Mouse (Mus musculus): ENCODE measurements around the gene Kcns3.

- TF ChIP-seq CTCF (IDR thresholded peaks at IDR 0.05; ENCODE audit: control insufficient read depth, insufficient read depth, insufficient replicate concordance, low read depth, low read length): no peak
- TF ChIP-seq POLR2A (IDR thresholded peaks at IDR 0.05; ENCODE audit: control insufficient read depth, low read depth, low read length): no peak
Observed at GRCm38 (mm10) chr12:11086866-11087265, 64.0 kb downstream of the Kcns3 start.

All from testis, adult 2 months (tissue).